20 mouse cellular contexts compared by ENCODE assay signal in the genomic region with DNA sequence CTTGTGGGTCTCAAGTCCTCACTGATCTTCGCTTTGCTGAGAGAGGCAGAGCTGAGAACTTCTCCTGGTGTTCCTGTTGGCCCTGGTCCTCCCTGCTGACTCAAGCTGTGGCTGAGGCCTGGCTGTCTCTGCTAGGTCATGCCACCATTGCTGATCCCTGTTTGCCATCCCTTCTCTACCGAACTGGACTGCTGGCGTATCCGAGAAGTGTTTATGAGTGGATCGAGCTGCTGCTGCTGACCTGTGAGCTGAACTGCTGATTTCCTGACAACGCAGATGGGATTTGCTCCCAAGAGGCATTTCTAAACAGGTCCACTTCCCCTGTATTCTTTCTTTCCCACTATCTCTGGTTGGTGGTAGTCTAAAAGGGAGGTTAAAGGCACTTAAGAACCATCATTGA.
DNase-seq lines count a peak whose midpoint lies in the region.
"Had no signal": no experiment of that assay in that cellular context is flagged by ENCODE, and none has a peak within 500 bp of the region (broad histone marks: within the 10 kb centered on the region; RNA-seq: fewer than 3 reads in every experiment).

No protein-coding gene starts in this region.

- H3K9me3 ChIP-seq in heart, embryonic 10.5 days: no peaks in the 10 kb centered on the region
- H3K9me3 ChIP-seq: embryonic facial prominence, embryonic 12.5 days; embryonic facial prominence, embryonic 15.5 days; hindbrain, embryonic 15.5 days had no signal

- DNase-seq in heart, embryonic 10.5 days (ENCODE audit: low spot score): no peak
- no peak for DNase-seq in heart, postnatal 14 days
- peak; percentile 29 to 31 for DNase-seq in lung, adult 18-20 months
- no peak for DNase-seq in lung, postnatal 36 days
- DNase-seq in lung, postnatal 10 days: peak; percentile 56
- no peak for DNase-seq in yolk sac, embryonic 10.5 days (ENCODE audit: low spot score)
- no peak for DNase-seq in adrenal gland, postnatal 25 days
- DNase-seq: adrenal gland, postnatal 10 days; cerebellum, adult 11 months; cerebellum, adult 2 months; cerebellum, adult 9-11 months; cerebellum, postnatal 25 days; forebrain, postnatal 0 days; gastrocnemius, adult 2 months; gastrocnemius, postnatal 14 days; heart, adult 11 months; heart, postnatal 36 days had no signal

- H3K4me1 ChIP-seq in heart, embryonic 10.5 days: peaks cover 62% of the 10 kb centered on the region

- no peaks in the 10 kb centered on the region for H3K27me3 ChIP-seq in heart, embryonic 10.5 days (ENCODE audit: insufficient read depth, poor library complexity, severe bottlenecking)
- H3K27me3 ChIP-seq: hindbrain, embryonic 15.5 days had no signal

- H3K27ac ChIP-seq in heart, embryonic 10.5 days: peak overlapping the region; percentile 24; the same call in 1 of the 2 replicates
- H3K27ac ChIP-seq: embryonic facial prominence, embryonic 12.5 days; embryonic facial prominence, embryonic 15.5 days; gastrocnemius, adult 2 months; hindbrain, embryonic 15.5 days had no signal

- WGBS in heart, embryonic 10.5 days: 78% methylated on average over 6 of the region's 6 CpGs

- no peaks in the 10 kb centered on the region for H3K36me3 ChIP-seq in heart, embryonic 10.5 days
- H3K36me3 ChIP-seq: embryonic facial prominence, embryonic 12.5 days; embryonic facial prominence, embryonic 15.5 days; hindbrain, embryonic 15.5 days had no signal

- intact Hi-C loops in heart, postnatal 14 days (cut with DNase I): no loop called here

- no peak overlapping the region for H3K4me3 ChIP-seq in heart, embryonic 10.5 days
- H3K4me3 ChIP-seq: embryonic facial prominence, embryonic 12.5 days; embryonic facial prominence, embryonic 15.5 days; gastrocnemius, adult 2 months; hindbrain, embryonic 15.5 days had no signal

Comparison
In these comparisons a context has a peak if more than half of its experiments do, and no peak if none do; other contexts are left out.
1. DNase-seq: peak in lung, adult 18-20 months (2 of 2) and lung, postnatal 10 days (single experiment); none in heart, embryonic 10.5 days (single experiment), heart, postnatal 14 days (0 of 2), lung, postnatal 36 days (single experiment), yolk sac, embryonic 10.5 days (single experiment) and adrenal gland, postnatal 25 days (single experiment).